ENCODE assay signal across 12 mouse cellular contexts in the genomic region with DNA sequence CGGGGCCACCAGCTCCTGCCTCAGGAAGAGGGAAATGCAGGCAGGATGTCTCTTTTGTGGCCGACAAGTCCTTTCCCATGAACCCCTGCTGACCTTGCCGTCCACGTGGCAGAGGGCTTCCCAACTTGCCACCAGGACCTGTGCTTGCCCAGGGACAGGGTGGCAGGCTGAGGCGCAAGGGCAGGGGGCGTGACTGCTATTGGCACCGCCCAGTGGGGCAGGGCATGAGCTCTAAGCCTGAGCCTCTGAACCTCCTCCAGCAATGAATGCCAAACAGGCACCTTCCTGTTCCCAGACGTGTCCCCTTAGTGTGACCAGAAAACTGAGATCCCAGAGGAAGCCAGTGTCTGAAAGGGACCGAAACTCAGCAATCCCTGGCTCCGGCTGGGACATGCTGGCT. TPM values are rescaled to one million over a fixed set of nuclear protein-coding genes. Genes with fewer than 3 reads are reported as not detected.
DNase-seq lines count a peak whose midpoint lies in the region; ATAC-seq and TF ChIP-seq lines count a peak whose summit lies in the region.
"Had no signal": no experiment of that assay in that cellular context is flagged by ENCODE, and none has a peak within 500 bp of the region (broad histone marks: within the 10 kb centered on the region; RNA-seq: fewer than 3 reads in every experiment).

No protein-coding gene starts in this region.

- no peak overlapping the region for H3K4me2 ChIP-seq in hindbrain, postnatal 0 days (ENCODE audit: low read depth, low read length)

- H3K9ac ChIP-seq in hindbrain, postnatal 0 days (replicated peaks; ENCODE audit: low read length), result no peak overlapping the region

- peaks cover 48% of the 10 kb centered on the region for H3K27me3 ChIP-seq in hindbrain, embryonic 10.5 days (ENCODE audit: insufficient read depth, poor library complexity, severe bottlenecking)
- H3K27me3 ChIP-seq in hindbrain, postnatal 0 days (ENCODE audit: insufficient read depth, low read length), result no peaks in the 10 kb centered on the region

- peak; percentile 9 for DNase-seq in ovary, adult 18-20 months (ENCODE audit: low spot score)
- DNase-seq in ovary, postnatal 14 days (ENCODE audit: low spot score), result no peak
- DNase-seq in gastrocnemius, postnatal 10 days, result peak; percentile 23
- DNase-seq in kidney, adult 9 months, result peak; percentile 74
- peak; percentile 78 for DNase-seq in lung, postnatal 36 days
- no peak for DNase-seq in hindbrain, embryonic 10.5 days (ENCODE audit: low spot score)
- DNase-seq in spleen, postnatal 14 days (ENCODE audit: low spot score in 2 of 2), result no peak
- no peak for DNase-seq in hindbrain, postnatal 0 days (ENCODE audit: low spot score)
- DNase-seq: right cerebral cortex, adult 18-20 months had no signal

- WGBS in hindbrain, embryonic 10.5 days, result 37% methylated on average over 10 of the region's 10 CpGs
- 38% methylated on average over 10 of the region's 10 CpGs for WGBS in hindbrain, postnatal 0 days

- TF ChIP-seq CTCF in hindbrain, postnatal 0 days (IDR thresholded peaks at IDR 0.05; ENCODE audit: low read depth), result no peak

- H3K4me1 ChIP-seq in hindbrain, embryonic 10.5 days (replicated peaks), result no peaks in the 10 kb centered on the region; the same call in 1 of the 2 replicates
- H3K4me1 ChIP-seq in hindbrain, postnatal 0 days (ENCODE audit: insufficient read depth, low read length), result no peaks in the 10 kb centered on the region

- ATAC-seq in hindbrain, postnatal 0 days, result no peak
- ATAC-seq: inflammation-experienced regulatory T-cells, adult 6 months; midbrain, embryonic 16.5 days had no signal

- H3K9me3 ChIP-seq in hindbrain, embryonic 10.5 days, result no peaks in the 10 kb centered on the region
- H3K9me3 ChIP-seq in hindbrain, postnatal 0 days (ENCODE audit: low read length), result no peaks in the 10 kb centered on the region

- no peaks in the 10 kb centered on the region for H3K36me3 ChIP-seq in hindbrain, embryonic 10.5 days
- H3K36me3 ChIP-seq in hindbrain, postnatal 0 days (ENCODE audit: insufficient read depth, low read length), result no peaks in the 10 kb centered on the region

- no peak overlapping the region for H3K27ac ChIP-seq in hindbrain, embryonic 10.5 days
- no peak overlapping the region for H3K27ac ChIP-seq in hindbrain, postnatal 0 days

- no peak overlapping the region for H3K4me3 ChIP-seq in hindbrain, embryonic 10.5 days
- no peak overlapping the region for H3K4me3 ChIP-seq in hindbrain, postnatal 0 days (ENCODE audit: low read length)

RNA-seq across cellular contexts. Expression of a gene that starts 18.6 kb away (rescaled TPM):
- total RNA-seq in gastrocnemius, postnatal 10 days (2021), result not detected
- not detected in 2 replicates for polyA plus RNA-seq in hindbrain, embryonic 10.5 days (2016; fragmentation: Nextera tagmentation; extraction: Ambion mirVana)
- total RNA-seq in hindbrain, postnatal 0 days (2014; rRNA removed), result not detected in 2 replicates
- polyA plus RNA-seq in hindbrain, postnatal 0 days (2015; fragmentation: Nextera tagmentation; extraction: Ambion mirVana), result not detected in 2 replicates
- total RNA-seq: left cerebral cortex, postnatal 14 days had no signal
- polyA plus RNA-seq: inflammation-experienced regulatory T-cells, adult 6 months; midbrain, embryonic 16.5 days had no signal

RNA-seq across cellular contexts. Expression of a gene that starts 49.9 kb away (rescaled TPM):
- total RNA-seq in gastrocnemius, postnatal 10 days (2021), result not detected
- polyA plus RNA-seq in hindbrain, embryonic 10.5 days (2016; fragmentation: Nextera tagmentation; extraction: Ambion mirVana), result not detected in 2 replicates
- total RNA-seq in hindbrain, postnatal 0 days (2014; rRNA removed), result not detected in 2 replicates
- not detected in 2 replicates for polyA plus RNA-seq in hindbrain, postnatal 0 days (2015; fragmentation: Nextera tagmentation; extraction: Ambion mirVana)
- total RNA-seq: left cerebral cortex, postnatal 14 days had no signal
- polyA plus RNA-seq: inflammation-experienced regulatory T-cells, adult 6 months; midbrain, embryonic 16.5 days had no signal

Comparison
In these comparisons a context has a peak if more than half of its experiments do, and no peak if none do; other contexts are left out.
1. DNase-seq: peak in ovary, adult 18-20 months (single experiment), gastrocnemius, postnatal 10 days (single experiment), kidney, adult 9 months (single experiment) and lung, postnatal 36 days (single experiment); none in ovary, postnatal 14 days (single experiment), hindbrain, embryonic 10.5 days (single experiment), spleen, postnatal 14 days (0 of 2) and hindbrain, postnatal 0 days (single experiment).